Mouse (Mus musculus): ENCODE results near the gene Socs2.

- no peak for TF ChIP-seq CTCF (IDR thresholded peaks at IDR 0.05; ENCODE audit: low read depth)
- TF ChIP-seq EP300 (IDR thresholded peaks at IDR 0.05; ENCODE audit: low read depth): no peak
These were observed 9.5 kb upstream of the Socs2 start for GRCm38 (mm10) chr10:95426207-95427115.

All from liver, embryonic 14.5 days (tissue).